Mouse (Mus musculus) liver, adult 2 months (tissue): Measurements from ENCODE around the gene Plekhg5.

Experiments used
- CTCF ChIP-seq: fragments of 200-500 bp; IDR thresholded peaks from 2 replicates; pipeline ENCODE4 v1.5.1; 2011; ENCODE audit warnings: low read depth, low read length, control low read depth
- POLR2A ChIP-seq: fragments of 200-500 bp; IDR thresholded peaks from 2 replicates; pipeline ENCODE4 v1.6.1; 2011; ENCODE audit warnings: low read length, control low read depth; ENCODE audit not compliant: insufficient read depth; ENCODE audit errors: extremely low read depth

DNA sequence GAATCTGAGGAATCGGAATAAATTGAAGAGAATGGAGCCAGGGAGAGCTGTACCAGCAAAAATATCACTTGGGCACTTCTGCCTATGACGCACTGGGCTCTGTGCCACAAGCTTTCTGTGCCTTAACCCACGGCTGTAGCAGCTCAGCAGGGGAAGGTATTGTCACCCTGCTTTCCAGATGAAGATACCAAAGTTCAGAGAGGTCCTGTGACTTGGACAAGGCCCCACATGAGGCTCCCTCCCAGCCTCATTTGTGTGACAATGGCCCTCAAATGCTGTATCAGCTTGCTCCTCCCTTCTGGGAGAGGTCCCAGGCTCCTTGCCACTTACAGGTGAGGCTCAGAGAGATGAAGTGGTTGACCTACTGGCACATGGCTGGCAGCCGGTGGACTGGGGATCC lies 15.8 kb downstream of the Plekhg5 start:
- TF ChIP-seq POLR2A (no peak), CTCF (no peak)
